Mouse (Mus musculus) C2C12 (cell line): ENCODE measurements around the gene Cacna2d1.

ENCODE experiments used
- CEBPB ChIP-seq: IDR thresholded peaks from one replicate; pipeline ENCODE4 v1.6.1; 2011; ENCODE audit warnings: low read depth, mild to moderate bottlenecking, control low read depth, moderate library complexity
- CTCF ChIP-seq: IDR thresholded peaks from one replicate; pipeline ENCODE4 v1.5.1; 2011; ENCODE audit not compliant: control insufficient read depth, insufficient read depth, insufficient read length
- MAX ChIP-seq: IDR thresholded peaks from one replicate; pipeline ENCODE4 v1.6.1; 2011; ENCODE audit warnings: mild to moderate bottlenecking, control low read depth

GRCm38 (mm10) chr5:15896706-15897105 lies 37.8 kb upstream of the Cacna2d1 start:
- TF ChIP-seq CTCF (no peak), CEBPB (no peak), MAX (no peak)
